Mouse (Mus musculus): ENCODE measurements around the gene Arhgef7. TPM values are rescaled to one million over a fixed set of nuclear protein-coding genes. Genes with fewer than 3 reads are reported as not detected.

Arhgef7 gene
- total and polyA plus RNA-seq, 3 experiments, result 59.7 to 117 (median 114) TPM

DNA sequence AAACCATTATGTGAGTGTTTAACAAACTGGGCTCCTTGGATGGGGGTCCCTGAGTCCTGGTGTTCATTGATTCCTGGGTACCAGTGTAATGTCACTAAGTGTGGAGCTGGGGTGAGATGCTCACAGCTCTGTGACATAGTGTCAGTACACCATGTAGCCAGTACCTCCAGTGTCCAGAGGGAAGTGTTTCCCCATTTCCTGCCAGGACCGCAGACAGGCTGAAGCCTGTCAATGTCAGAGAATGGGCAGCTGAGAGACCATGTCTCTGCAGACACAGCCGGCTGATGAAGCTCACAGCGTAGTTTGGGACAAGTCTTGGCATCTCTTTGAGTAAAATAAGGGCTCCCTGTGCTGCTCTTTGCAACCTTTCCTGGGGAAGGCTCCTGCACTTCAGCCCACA is 24.8 kb downstream of the Arhgef7 start:
- Histone ChIP-seq H3K9ac (ENCODE audit: low read depth, low read length) (no peak overlapping the region), H3K27ac (no peak overlapping the region), H3K36me3 (ENCODE audit: control insufficient read depth, insufficient read depth, low read length) (no peaks in the 10 kb centered on the region), H3K27me3 (ENCODE audit: control insufficient read depth, insufficient read depth, low read length) (no peaks in the 10 kb centered on the region), H3K4me3 (no peak overlapping the region), H3K4me1 (ENCODE audit: control insufficient read depth, insufficient read depth, low read length) (peaks cover 3% of the 10 kb centered on the region; the same call in 1 of the 2 replicates), H3K79me2 (replicated peaks; ENCODE audit: control insufficient read depth, insufficient read depth, low read length) (no peaks in the 10 kb centered on the region)
- no peak for DNase-seq
- no peak for TF ChIP-seq POLR2A (IDR thresholded peaks at IDR 0.05; ENCODE audit: insufficient read depth, low read depth, low read length)
- WGBS, result 43% methylated on average over 3 of the region's 3 CpGs
- intact Hi-C loops (cut with DNase I), result loop anchor here (10.0 kb wide), 2 partner anchors 118 to 922 kb away; partner anchors contain the start of genes Ankrd10 and Tubgcp3

DNA sequence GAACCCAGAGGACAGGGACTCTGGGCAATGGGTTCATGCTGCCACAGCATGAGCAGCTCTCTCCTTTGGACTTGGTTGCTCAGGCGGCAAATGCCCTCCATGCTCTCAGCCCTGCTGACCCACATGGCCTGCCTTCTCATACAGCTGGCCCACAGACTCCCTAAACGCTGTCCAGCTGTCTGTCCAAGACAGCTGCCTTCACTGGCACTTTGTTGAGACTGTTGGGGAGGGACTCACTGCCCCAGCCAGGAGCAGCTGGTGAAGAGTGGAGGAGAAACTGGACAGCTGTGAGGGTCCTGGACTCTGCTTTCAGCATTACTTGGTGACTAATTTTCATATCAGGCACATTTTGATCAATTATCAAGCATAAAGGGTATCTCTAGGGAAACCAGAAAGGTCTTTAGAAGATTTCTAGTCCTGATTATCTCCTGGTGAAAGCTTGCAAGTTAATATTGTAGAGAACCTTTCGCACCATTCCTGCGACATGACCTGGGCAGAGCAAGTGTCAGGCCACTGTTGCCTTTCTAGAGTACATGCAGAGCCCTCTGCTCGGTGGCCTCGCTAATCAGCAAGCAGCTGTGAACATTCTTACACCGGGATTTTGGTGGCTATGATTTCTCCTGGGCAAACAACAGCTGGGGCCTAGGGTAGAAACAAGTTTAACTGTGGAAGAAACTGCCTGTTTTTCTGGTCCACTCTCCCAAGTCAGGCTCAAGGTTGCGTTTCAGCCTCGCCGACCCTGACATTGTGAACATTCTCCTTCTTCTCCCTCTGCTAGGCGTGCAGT is 25.8 kb downstream of the Arhgef7 start:
- WGBS, result 54% methylated on average over 11 of the region's 11 CpGs

DNA sequence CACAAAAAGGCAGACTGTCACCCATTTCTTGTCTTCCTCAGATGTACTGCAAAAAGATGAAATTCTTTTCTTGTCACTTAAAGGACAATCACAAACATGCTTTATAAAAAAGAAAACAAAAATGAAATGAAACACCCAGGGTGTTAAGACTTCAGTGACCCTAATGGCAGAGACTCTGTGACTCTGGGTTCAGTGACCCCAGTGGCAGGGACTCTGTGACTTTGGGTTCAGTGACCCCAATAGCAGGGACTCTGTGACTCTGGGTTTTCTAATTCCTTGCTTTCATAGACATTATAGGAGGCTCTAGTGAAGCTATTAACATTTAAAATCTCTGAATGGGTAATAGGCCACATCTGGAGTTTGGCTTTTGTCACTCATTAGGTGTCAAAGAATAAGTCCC is 27.2 kb downstream of the Arhgef7 start:
- Histone ChIP-seq H3K9ac (ENCODE audit: low read depth, low read length) (no peak overlapping the region), H3K36me3 (ENCODE audit: control insufficient read depth, insufficient read depth, low read length) (no peaks in the 10 kb centered on the region), H3K4me1 (ENCODE audit: control insufficient read depth, insufficient read depth, low read length) (peaks cover 4% of the 10 kb centered on the region), H3K27ac (no peak overlapping the region), H3K4me3 (no peak overlapping the region), H3K27me3 (ENCODE audit: control insufficient read depth, insufficient read depth, low read length) (no peaks in the 10 kb centered on the region), H3K79me2 (replicated peaks; ENCODE audit: control insufficient read depth, insufficient read depth, low read length) (no peaks in the 10 kb centered on the region)
- DNase-seq, result no peak
- TF ChIP-seq POLR2A (IDR thresholded peaks at IDR 0.05; ENCODE audit: insufficient read depth, low read depth, low read length), result no peak
- no peak for TF ChIP-seq EP300 (IDR thresholded peaks at IDR 0.05; ENCODE audit: insufficient read depth, low read depth, low read length)
- no peak for TF ChIP-seq CTCF (IDR thresholded peaks at IDR 0.05)
- intact Hi-C loops (cut with DNase I), result loop anchor here (10.0 kb wide), 2 partner anchors 120 to 920 kb away; partner anchors contain the start of genes Ankrd10 and Tubgcp3

More for the DNA sequence above, 25.8 kb downstream of the Arhgef7 start:
- no peak overlapping the region for H3K9ac ChIP-seq (ENCODE audit: low read depth, low read length)
- H3K79me2 ChIP-seq (replicated peaks; ENCODE audit: control insufficient read depth, insufficient read depth, low read length), result no peaks in the 10 kb centered on the region
- no peaks in the 10 kb centered on the region for H3K36me3 ChIP-seq (ENCODE audit: control insufficient read depth, insufficient read depth, low read length)
- intact Hi-C loops (cut with DNase I), result loop anchor here (10.0 kb wide), 2 partner anchors 119 to 921 kb away; partner anchors contain the start of genes Ankrd10 and Tubgcp3
- peak in 1 of 2 experiments; percentile 23 for DNase-seq
- H3K27ac ChIP-seq, result peak overlapping the region; percentile 3; the same call in 1 of the 2 replicates
- no peak overlapping the region for H3K4me3 ChIP-seq
- peaks cover 4% of the 10 kb centered on the region for H3K4me1 ChIP-seq (ENCODE audit: control insufficient read depth, insufficient read depth, low read length)
- H3K27me3 ChIP-seq (ENCODE audit: control insufficient read depth, insufficient read depth, low read length), result no peaks in the 10 kb centered on the region
- TF ChIP-seq CTCF (IDR thresholded peaks at IDR 0.05) (no peak), EP300 (IDR thresholded peaks at IDR 0.05; ENCODE audit: insufficient read depth, low read depth, low read length) (no peak), POLR2A (IDR thresholded peaks at IDR 0.05; ENCODE audit: insufficient read depth, low read depth, low read length) (no peak)

DNA sequence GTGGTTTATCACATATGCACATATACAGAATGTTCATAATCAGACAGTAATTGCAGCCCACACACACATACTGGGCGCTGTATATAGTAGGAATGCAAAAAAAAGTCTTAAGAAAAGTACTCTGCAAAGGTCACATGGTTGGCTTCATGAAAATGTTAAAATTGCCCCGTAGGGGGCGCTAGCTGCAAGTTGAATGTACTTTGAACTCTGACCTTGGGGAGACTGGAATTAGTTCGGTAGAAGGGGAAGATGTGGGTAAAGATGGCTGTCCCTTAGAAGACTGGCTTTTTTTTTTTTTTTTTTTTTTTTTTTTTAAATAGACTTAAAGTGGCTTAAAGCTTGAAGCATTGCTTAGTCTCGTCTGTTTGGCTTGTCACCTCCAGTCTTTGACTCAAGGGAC is 28.4 kb downstream of the Arhgef7 start:
- H3K79me2 ChIP-seq (replicated peaks; ENCODE audit: control insufficient read depth, insufficient read depth, low read length), result peaks cover under 1% of the 10 kb centered on the region; the same call in 1 of the 2 replicates
- H3K4me1 ChIP-seq (ENCODE audit: control insufficient read depth, insufficient read depth, low read length), result peaks cover 4% of the 10 kb centered on the region
- no peak overlapping the region for H3K4me3 ChIP-seq
- H3K36me3 ChIP-seq (ENCODE audit: control insufficient read depth, insufficient read depth, low read length), result no peaks in the 10 kb centered on the region
- DNase-seq, result peak; percentile 66 to 76
- WGBS, result 12% methylated on average over 5 of the region's 5 CpGs
- intact Hi-C loops (cut with DNase I), result loop anchor here (2.0 to 10.0 kb wide), 3 partner anchors 121 to 919 kb away; partner anchors contain the start of genes Ankrd10 and Tubgcp3
- no peaks in the 10 kb centered on the region for H3K27me3 ChIP-seq (ENCODE audit: control insufficient read depth, insufficient read depth, low read length)
- no peak overlapping the region for H3K9ac ChIP-seq (ENCODE audit: low read depth, low read length)
- no peak for TF ChIP-seq EP300 (IDR thresholded peaks at IDR 0.05; ENCODE audit: insufficient read depth, low read depth, low read length)
- TF ChIP-seq POLR2A (IDR thresholded peaks at IDR 0.05; ENCODE audit: insufficient read depth, low read depth, low read length), result no peak
- TF ChIP-seq CTCF (IDR thresholded peaks at IDR 0.05), result peak; percentile 81
- H3K27ac ChIP-seq, result no peak overlapping the region

DNA sequence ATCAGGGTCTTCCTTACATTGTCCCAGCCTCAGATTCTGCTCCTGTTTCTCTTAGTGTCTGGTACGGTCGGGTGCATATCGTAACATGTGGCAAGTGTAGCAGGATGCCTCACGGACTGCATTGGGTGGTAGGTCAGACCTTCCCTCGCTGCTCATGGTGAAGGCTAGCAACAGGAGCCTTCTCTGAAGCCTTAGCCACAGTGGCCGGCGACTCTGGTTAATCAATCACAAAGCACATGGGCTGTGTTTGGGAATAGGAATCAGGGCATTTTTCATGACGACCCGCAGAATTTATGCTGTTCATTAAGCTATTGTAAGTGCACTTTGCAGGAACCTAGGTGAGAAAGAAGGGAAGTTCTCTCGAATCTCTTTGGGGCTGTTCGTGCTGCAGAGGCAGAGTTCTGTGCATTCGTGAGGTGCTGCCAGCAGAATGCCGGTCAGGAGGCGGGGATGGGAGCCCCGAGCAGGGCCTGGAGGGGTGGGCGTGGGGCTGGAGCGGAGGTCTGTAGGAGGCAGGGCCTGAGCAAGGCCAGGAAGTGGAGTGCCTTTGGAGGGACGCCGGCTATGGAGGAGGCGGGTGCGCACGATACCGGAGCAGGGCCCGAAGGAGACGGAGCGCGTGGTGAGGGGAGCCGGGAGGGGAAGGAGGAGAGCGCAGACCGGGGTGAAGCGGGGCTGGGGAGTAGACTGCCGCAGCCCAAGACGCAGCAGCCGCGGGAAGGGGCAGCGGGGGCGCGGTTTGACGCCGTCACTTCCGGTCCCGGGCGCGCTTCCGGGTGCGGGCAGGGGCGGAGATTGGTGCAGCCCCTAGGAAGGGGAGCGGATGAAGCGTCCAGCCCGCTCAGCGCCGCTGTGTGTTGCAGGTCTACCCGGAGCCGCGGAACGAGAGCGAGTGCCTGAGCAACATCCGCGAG is 30.3 kb downstream of the Arhgef7 start:
- Histone ChIP-seq H3K4me3 (peak overlapping the region; percentile 74), H3K4me1 (ENCODE audit: control insufficient read depth, insufficient read depth, low read length) (peaks cover 6% of the 10 kb centered on the region), H3K27ac (peak overlapping the region; percentile 92), H3K9ac (ENCODE audit: low read depth, low read length) (peak overlapping the region; percentile 99), H3K27me3 (ENCODE audit: control insufficient read depth, insufficient read depth, low read length) (no peaks in the 10 kb centered on the region), H3K36me3 (ENCODE audit: control insufficient read depth, insufficient read depth, low read length) (no peaks in the 10 kb centered on the region), H3K79me2 (replicated peaks; ENCODE audit: control insufficient read depth, insufficient read depth, low read length) (peaks cover 1% of the 10 kb centered on the region; the same call in 1 of the 2 replicates)
- intact Hi-C loops (cut with DNase I), result loop anchor here (1.0 to 10.0 kb wide), 6 partner anchors 21 to 917 kb away; partner anchors contain the start of genes Ankrd10 and Tubgcp3
- TF ChIP-seq POLR2A (IDR thresholded peaks at IDR 0.05; ENCODE audit: insufficient read depth, low read depth, low read length), result peak; percentile 86
- no peak for TF ChIP-seq CTCF (IDR thresholded peaks at IDR 0.05)
- TF ChIP-seq EP300 (IDR thresholded peaks at IDR 0.05; ENCODE audit: insufficient read depth, low read depth, low read length), result no peak
- DNase-seq, result peak; percentile 93 to 97
- 3% methylated on average over 56 of the region's 59 CpGs for WGBS
